Mouse (Mus musculus) stomach, postnatal 0 days (tissue): ENCODE results near the gene Cdh20.

Source experiments
- CTCF ChIP-seq: IDR thresholded peaks from 2 replicates; pipeline ENCODE4 v1.5.1; 2016; ENCODE audit warnings: antibody characterized with exemption, low read depth, mild to moderate bottlenecking, moderate library complexity
- EP300 ChIP-seq: optimal IDR thresholded peaks from 2 replicates; pipeline ENCODE3; 2016; ENCODE audit warnings: antibody characterized with exemption

DNA sequence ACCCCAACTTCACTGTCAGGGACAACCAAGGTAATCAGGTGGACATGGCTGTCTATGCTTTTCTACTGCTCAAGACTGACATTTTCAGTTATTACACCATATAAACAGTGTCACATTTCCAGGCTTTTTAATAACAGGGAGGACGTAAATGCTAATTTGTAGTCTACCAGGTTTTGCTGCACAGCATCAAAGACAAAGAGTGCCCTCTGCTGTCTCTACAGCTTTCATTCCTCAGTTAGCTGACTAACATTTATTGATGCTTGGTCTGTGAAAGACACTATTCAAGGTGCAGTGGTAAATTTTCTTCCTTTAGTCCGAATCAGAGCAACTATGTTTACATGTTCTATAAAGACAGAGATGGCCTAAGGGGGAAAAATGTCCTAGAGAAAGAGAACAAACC, 210.7 kb downstream of the Cdh20 start:
- TF ChIP-seq CTCF = peak; percentile 66
- no peak for TF ChIP-seq EP300
